Mouse (Mus musculus): Measurements from ENCODE around the gene Nfatc2.

Gene Nfatc2

GRCm38 (mm10) chr2:168609653-168610248 is 8.3 kb upstream of the Nfatc2 start:
- no peak for DNase-seq (ENCODE audit: low spot score in 2 of 2)

DNA sequence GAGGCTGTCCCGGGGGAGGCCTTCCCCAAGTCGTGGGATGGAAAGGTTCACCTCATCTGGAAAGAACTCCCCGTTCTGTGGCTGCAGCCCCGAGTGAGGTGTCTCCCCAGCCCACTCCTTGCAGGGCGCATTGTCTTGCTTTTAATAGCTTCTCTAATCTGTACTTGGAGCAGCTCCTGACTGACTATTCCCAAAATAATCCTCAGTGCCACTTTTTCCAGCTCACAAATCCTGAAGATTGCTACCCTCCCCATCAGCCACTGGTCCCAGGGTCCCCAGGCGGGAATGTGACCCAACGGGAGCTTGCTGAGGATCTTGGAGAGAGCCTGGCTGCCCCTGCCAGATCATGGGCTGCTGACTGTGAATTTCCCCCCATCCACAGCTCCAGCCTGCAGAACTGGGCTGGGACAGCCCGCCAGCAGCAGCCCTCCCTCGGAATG is 6.7 kb upstream of the Nfatc2 start:
- no peak for DNase-seq (ENCODE audit: low spot score in 2 of 2)

DNA sequence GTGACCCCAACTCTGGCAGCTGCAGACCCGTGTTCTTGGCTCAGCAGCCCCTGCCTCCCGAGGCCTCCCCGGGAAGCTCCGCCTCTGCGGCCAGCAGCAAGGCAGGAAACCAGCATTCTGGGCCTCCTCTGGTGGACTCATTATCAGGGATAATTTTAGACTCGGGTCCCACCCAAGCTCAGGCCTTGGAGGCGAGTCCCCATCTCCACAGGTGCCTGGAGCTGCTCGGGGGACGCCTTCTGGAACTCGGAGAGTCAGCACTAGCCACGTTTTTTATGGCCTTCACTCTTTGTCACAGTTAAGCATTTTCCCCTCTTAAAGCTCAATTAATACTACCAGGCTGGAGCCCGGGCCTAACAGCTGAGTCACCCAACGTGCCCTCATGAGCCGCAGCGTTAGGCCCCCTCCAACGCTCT is 3.2 kb upstream of the Nfatc2 start:
- no peak for DNase-seq (ENCODE audit: low spot score in 2 of 2)

- no peak for DNase-seq (ENCODE audit: low spot score in 2 of 2)
Observed at GRCm38 (mm10) chr2:168602387-168602741, 907 bp upstream of the Nfatc2 start.

- DNase-seq (ENCODE audit: low spot score in 2 of 2), result no peak
Observed at GRCm38 (mm10) chr2:168600750-168601490, 537 bp downstream of the Nfatc2 start.

DNA sequence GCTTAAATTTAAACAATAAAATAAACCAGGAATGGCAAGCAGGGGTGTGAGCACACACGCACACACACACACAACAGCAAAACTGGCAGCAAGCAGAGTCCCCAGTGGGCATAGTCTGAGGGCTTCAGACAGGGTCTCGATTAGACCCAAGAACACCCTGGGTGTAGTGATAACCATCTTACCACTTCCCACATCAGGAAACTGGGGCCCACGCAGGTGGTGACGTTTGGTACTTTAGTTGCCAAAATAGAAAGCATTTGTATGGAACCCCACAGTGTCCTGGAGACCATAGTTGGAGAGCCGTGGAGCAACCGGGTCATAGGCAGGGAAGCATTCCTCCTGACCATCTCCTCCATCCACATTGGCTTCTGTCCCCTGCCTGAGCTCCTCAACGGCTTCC is 5.8 kb downstream of the Nfatc2 start:
- no peak for DNase-seq (ENCODE audit: low spot score in 2 of 2)

DNA sequence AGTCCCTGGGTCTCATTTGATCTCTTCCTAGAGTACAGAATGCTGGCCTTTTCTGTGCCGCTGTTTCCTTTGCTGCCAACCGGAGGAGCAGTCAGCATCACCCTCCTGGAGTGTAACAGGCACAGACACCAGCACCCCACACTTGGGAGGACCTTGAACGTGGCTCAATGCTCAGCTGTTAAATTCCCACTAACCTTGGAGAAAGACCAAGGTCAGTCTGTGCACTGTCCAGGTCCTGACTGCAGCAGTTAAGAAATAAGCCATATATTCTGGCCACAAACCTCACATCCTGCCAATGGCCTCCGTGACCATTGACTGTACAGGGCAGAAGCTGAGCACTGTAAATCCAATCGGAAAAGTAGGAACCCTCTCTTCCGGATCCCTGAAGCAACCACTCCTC is 7.8 kb downstream of the Nfatc2 start:
- no peak for DNase-seq (ENCODE audit: low spot score in 2 of 2)

GRCm38 (mm10) chr2:168593004-168593403 is 8.5 kb downstream of the Nfatc2 start:
- no peak for DNase-seq (ENCODE audit: low spot score in 2 of 2)

DNA sequence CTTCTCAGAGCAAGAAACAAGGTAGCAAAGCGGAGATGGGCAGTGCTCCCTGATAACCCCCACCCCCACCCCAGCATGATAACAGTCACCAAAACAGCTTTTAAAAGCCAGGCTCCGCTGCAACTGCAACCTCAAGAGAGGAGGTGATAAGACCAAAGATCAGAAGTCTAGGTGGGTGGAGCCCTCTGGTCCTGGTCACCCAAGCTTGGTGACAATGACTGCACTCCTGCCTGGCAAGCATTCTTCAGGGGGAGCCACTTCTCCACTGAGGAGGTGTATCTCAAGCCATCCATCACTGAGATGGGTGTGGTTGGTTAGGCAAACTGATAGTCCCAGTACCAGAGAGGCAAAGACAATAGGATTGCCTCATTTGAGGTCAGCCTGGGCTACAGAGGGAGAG is 10.4 kb downstream of the Nfatc2 start:
- no peak for DNase-seq (ENCODE audit: low spot score in 2 of 2)

DNA sequence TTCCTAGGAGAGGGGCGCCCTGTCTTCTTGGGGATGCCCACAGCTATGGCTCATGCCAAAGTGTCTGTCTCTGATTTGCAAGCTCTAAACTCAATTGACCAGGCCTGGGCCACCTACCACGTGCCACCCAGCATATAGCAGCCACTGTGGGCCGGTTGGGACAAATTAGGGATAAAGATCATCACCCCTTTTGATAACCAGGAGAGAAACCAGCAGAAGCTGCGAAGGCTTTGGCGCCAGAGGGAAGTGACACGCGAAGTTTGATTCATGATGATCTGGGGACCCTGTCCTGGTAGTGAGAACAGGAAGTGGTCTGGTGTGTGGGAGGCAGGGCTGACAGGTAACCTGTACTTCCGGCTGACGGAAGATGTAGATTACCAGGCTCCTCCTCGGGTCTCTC is 10.9 kb downstream of the Nfatc2 start:
- DNase-seq (ENCODE audit: low spot score in 2 of 2), result no peak

DNA sequence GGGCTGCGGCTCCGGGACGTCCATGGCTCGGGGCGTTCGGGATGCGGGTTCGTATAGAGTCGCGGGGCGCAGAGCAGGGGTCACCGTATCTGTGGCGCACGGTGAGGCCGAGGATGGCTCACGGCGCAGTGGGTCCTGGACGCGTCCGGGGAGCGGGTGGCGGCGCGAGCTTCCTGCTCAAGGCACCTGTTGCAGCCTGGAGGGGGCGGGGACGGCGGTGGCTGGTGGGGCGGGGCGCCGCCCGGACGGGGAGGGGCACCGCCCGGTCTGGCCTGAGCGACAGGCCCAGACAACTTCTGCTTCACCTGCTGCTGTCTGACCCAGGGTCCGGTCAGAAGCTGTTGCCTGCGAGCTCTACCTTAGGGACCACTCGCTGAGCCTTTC is 11.3 kb downstream of the Nfatc2 start:
- peak; percentile 63 to 83 for DNase-seq (ENCODE audit: low spot score in 2 of 2)

DNA sequence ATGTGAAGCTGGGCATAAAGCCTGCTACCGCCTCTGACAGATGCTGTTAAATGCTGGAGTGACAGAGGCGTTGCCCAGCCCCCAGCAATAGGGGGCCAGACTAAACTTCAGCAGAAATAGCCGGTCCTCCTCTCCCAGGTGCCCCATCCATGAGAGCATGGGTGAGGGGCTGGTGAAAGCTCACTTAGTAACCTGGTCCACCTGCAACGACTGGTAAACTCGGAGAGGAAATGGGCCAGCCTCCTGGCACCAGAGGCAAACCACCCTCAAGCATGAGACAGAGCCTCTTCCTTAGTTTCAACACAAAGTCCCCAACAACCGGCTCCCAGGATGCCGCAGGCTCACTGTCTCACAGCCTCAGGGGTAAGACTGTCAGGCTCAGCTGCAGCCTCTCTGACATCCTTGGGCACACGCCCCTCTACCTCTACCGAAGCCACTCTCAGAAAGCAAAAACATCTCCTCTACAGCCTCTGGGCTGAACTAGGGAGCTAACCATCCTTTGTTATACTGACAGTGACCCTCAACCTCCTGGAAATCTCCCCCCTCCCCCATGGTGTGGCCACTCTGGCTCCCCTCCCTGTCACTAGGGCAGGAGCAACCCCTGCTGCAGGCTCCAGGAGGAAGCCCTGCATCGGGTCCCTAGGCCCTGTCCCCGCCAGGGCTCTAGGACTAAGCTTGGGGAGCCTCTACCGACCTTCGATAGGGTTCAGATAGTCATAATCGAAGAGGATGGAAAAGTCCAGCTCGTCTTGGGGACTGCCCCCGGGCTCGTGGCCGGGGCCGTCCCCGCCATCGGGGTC is 11.9 kb downstream of the Nfatc2 start:
- DNase-seq (ENCODE audit: low spot score in 2 of 2), result no peak

DNA sequence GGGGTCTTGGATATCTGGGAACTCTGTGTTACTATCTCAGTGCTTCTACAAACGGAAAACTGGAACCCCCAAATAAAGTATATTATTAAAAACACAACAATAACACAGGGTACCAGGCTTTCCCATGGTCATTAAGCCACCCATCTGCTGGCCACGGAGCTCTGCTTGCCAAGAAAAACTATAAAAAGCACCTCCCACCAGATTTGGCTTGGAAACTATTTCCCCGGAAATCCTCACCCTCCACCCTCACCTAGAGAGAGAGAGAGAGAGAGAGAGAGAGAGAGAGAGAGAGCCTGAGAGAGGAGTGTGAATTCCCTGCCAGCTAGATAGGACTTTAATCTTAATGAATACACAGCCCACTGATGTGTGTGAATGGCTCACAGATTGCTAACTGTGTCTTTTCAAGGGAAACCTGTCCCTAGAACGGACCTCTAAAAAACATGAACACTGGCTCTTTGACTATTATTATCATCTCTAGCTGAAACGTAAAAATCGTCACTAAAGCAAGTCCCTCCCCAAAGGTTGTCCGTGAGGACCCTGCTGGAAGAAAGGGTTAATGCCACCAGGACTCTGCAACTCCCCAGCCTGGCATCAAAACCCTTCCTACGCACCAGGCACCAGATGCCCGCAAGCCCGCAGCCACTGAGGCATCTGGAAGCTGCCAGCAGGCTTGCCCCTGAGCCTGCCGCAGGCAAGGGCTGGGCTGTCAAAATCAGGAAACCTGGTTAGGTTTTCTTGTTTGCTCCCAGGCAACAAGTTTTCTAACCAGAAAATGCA is 12.7 kb downstream of the Nfatc2 start:
- no peak for DNase-seq (ENCODE audit: low spot score in 2 of 2)

DNA sequence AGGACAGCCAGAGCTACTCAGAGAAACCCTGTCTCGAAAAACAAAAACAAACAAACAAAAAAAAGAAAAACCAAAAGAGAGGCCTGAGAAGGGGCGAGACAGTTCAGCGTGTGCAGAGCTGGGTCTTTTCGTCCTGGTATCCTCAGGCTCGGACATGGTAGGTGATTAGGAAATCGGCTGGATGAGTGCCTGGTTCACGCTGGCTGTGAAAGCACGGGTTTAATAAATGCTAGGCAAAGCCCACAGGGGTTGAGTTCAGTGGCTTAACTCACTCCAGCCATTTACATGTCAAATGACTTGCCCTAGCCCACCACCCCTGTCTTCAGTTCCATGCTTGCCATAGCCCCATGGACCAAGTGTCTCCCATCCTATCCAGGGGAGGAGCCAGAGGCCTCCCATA is 14.3 kb downstream of the Nfatc2 start:
- DNase-seq (ENCODE audit: low spot score in 2 of 2), result no peak

DNA sequence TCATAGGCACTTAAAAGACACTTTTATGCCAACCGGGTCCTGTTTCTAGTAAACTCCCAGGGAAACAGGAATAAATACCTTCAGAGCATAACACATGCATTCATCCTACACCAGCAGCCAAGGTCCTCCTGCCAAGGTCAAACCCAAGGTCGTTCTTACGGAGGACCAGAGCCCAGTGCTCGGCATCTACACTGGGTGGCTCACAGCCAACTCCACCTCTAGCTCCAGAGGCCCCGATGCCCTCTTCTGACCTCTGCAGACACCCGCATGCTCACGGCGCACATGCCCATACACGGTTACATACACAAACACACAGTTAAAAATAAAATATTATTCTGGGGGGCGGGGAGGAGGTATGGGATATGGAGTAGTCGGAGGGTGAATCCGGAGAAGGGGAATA is 14.9 kb downstream of the Nfatc2 start:
- DNase-seq (ENCODE audit: low spot score in 2 of 2), result no peak

DNA sequence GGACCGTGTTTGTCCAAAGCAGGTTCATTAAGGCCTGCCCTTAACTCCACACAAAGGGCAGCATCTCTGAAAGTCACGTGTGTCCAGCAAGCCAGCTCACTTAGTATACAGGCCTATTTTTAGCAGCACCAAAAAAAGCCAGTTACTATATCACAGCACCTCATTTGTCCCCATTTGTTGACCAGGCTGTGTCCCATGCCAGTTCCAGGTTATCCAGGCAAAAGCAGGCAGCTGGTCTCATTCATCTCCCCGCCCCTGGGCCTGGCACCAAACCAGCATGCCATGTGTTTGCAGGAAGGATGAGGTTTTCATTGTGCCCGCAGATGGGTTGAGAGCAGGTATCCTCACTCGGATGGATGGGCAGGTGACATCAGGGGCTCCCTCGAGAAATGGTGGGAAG is 16.6 kb downstream of the Nfatc2 start:
- no peak for DNase-seq (ENCODE audit: low spot score in 2 of 2)

- DNase-seq (ENCODE audit: low spot score in 2 of 2), result no peak
Observed at GRCm38 (mm10) chr2:168584408-168584807, 17.0 kb downstream of the Nfatc2 start.

GRCm38 (mm10) chr2:168583084-168583483 is 18.4 kb downstream of the Nfatc2 start:
- DNase-seq (ENCODE audit: low spot score in 2 of 2), result no peak

DNA sequence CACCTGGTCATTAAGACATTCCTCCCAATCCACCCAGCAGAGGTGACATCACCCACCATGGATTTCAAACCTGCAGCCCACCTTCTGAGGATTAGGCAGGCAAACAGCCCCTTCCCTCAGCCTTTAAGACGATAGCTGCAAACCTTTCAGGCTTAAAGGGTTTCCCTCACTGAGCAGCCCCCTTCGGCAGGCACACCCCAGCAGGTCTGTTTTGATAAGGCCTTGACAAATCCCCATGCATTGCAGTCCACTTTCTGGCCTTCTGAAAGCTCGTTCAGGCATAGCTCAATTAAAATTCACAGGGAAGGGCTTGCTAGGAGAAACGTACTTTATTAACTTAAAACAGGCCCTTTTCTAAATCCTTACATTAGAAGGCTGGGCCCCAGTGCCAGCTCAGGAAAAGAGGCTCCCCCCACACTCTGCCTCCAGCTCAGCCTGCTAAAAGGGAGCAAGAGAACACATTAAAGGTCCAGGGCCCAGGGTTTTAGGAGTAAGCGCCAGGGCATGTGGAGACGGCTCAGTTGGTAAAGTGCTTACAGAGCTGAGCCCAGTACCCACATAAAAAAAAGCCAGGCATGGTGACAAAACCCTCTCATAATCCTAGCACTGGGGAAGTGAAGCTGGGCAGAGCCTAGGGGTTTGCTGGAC is 20.1 kb downstream of the Nfatc2 start:
- DNase-seq (ENCODE audit: low spot score in 2 of 2), result no peak

DNA sequence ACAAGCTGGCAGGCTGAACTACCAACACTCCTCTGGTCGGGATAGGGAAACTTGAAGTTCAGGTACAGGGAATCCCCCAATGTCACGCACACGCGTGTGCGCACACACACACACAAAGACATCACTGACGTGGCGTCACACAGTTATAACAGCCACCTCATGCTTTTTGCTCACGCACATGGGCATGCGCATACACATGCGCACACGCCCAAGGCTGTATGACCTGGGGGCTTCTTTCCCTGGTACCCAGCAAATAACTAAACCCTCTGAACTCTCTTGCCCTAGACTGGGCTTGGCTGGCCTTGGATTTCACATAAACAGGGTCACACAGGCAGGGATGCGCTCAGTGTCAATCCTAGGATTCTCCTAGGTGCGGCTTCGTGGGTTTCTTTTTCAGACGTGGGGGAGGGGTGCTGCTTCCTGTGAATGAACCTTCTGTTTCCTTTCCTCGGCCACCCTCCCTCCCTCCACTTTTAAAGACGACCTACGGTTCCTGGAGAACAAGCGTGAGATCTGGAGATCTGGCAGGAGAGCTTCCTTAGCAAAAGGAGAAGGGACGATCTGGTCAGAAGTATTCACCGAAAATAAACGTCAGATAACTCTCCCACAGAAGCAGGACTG is 21.1 kb downstream of the Nfatc2 start:
- DNase-seq (ENCODE audit: low spot score in 2 of 2), result no peak

DNA sequence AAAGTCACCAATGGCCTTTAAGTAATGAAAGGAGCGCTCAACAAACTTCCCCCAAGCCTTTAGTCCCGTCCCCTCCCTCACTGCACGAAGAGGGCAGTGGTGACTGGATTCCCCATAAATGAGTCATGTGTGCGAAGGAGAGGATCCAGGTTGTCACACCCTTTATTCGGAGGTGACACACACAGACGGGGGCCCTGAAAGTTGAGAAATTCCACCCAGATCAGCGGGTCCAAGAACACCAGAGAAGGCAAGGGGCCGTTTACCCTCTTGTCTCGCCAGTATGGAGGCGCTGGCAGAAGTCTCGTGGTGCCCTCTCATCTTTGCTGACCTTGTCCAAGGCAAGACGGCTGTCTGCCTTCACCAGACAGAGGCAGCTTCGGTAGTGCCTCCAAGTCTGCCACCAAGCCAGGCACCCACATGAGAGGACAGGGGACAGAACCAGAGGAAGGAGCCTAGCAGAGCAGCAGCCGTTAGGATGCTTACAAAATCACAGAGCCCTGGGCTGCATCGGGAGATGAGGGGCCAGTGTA is 21.8 kb downstream of the Nfatc2 start:
- DNase-seq (ENCODE audit: low spot score in 2 of 2), result no peak

Data from spleen, postnatal 4 days (tissue).